In genomic region chr5:74924031-74924533, GRCm38 (mm10) we compare ENCODE assay signal across 19 mouse cellular contexts.
"Had no signal": no experiment of that assay in that cellular context is flagged by ENCODE, and none has a peak within 500 bp of the region (broad histone marks: within the 10 kb centered on the region; RNA-seq: fewer than 3 reads in every experiment).

No protein-coding gene starts in this region.

- H3K4me2 ChIP-seq: liver, embryonic 13.5 days; midbrain, embryonic 12.5 days; midbrain, embryonic 15.5 days; neural tube, embryonic 12.5 days; neural tube, embryonic 15.5 days had no signal

- H3K27me3 ChIP-seq: liver, embryonic 13.5 days; midbrain, embryonic 12.5 days; midbrain, embryonic 15.5 days; neural tube, embryonic 12.5 days; neural tube, embryonic 15.5 days had no signal

- H3K27ac ChIP-seq: kidney, postnatal 0 days; left cerebral cortex, adult 2 months; liver, embryonic 13.5 days; macrophage; midbrain, embryonic 12.5 days; midbrain, embryonic 15.5 days; neural tube, embryonic 12.5 days; neural tube, embryonic 15.5 days had no signal

- H3K9me3 ChIP-seq: liver, embryonic 13.5 days; midbrain, embryonic 12.5 days; midbrain, embryonic 15.5 days; neural tube, embryonic 12.5 days; neural tube, embryonic 15.5 days had no signal

- H3K36me3 ChIP-seq: liver, embryonic 13.5 days; midbrain, embryonic 12.5 days; midbrain, embryonic 15.5 days; neural tube, embryonic 12.5 days; neural tube, embryonic 15.5 days had no signal

- H3K4me3 ChIP-seq: left cerebral cortex, adult 2 months; liver, embryonic 13.5 days; midbrain, embryonic 12.5 days; midbrain, embryonic 15.5 days; neural tube, embryonic 12.5 days; neural tube, embryonic 15.5 days had no signal

- H3K9ac ChIP-seq: liver, embryonic 13.5 days; midbrain, embryonic 12.5 days; midbrain, embryonic 15.5 days; neural tube, embryonic 12.5 days; neural tube, embryonic 15.5 days had no signal

- ATAC-seq: midbrain, embryonic 15.5 days had no signal

- H3K4me1 ChIP-seq: midbrain, embryonic 12.5 days; midbrain, embryonic 15.5 days; neural tube, embryonic 12.5 days; neural tube, embryonic 15.5 days had no signal

- DNase-seq: kidney, adult 18-20 months; kidney, adult 9 months; kidney, postnatal 36 days; layer of hippocampus, postnatal 36 days; liver, embryonic 13.5 days; lung, adult 2 months; lung, postnatal 14 days; right cerebral cortex, adult 18-20 months; right cerebral cortex, postnatal 14 days; right cerebral cortex, postnatal 4 days; thymus, adult 2 months; thymus, postnatal 25 days had no signal
